Mouse (Mus musculus): ENCODE results near the gene Crb1. TPM values are rescaled to one million over a fixed set of nuclear protein-coding genes. Genes with fewer than 3 reads are reported as not detected.

Crb1 gene
- total and polyA plus RNA-seq, 3 experiments = 0.10 to 0.25 (median 0.12) TPM

GRCm38 (mm10) chr1:139162814-139163213 lies 214.1 kb downstream of the Crb1 start:
- Histone ChIP-seq H3K27ac (ENCODE audit: insufficient read depth, low read depth) (no peak overlapping the region), H3K9me3 (replicated peaks; ENCODE audit: low read length) (no peaks in the 10 kb centered on the region), H3K4me3 (replicated peaks in 1 of 3; ENCODE audit: low read depth in 2 of 3, low read length in 2 of 3, poor library complexity in 1 of 3) (no peak overlapping the region), H3K79me2 (replicated peaks; ENCODE audit: control insufficient read depth, extremely low read depth, insufficient read depth, poor library complexity, severe bottlenecking) (no peaks in the 10 kb centered on the region), H3K27me3 (replicated peaks) (no peaks in the 10 kb centered on the region), H3K9ac (ENCODE audit: insufficient read depth, low read depth) (no peak overlapping the region), H3K4me2 (ENCODE audit: insufficient read depth, low read depth, poor library complexity, severe bottlenecking) (no peak overlapping the region), H3K36me3 (replicated peaks in 1 of 2; ENCODE audit: control insufficient read depth in 1 of 2, insufficient read depth in 1 of 2, low read length in 1 of 2) (peaks cover 7 to 64% of the 10 kb centered on the region in 2 experiments), H3K4me1 (ENCODE audit: control insufficient read depth in 1 of 2, insufficient read depth in 2 of 2) (no peaks in the 10 kb centered on the region)
- in situ Hi-C loops (cut with MboI; ENCODE audit: low pct_ligation_motif_present, low pct_unique_long_range_greater_than_20kb, low sequenced_read_pairs) = loop anchor here (25.0 kb wide), 1 partner anchor 326 kb away; the partner anchor contains the start of gene Lhx9
- peak; percentile 35 for DNase-seq (ENCODE audit: extremely low read depth)
- TF ChIP-seq CTCF (conservative IDR thresholded peaks at IDR 0.05 in 1 of 2, IDR thresholded peaks at IDR 0.05 in 1 of 2; ENCODE audit: low read depth in 2 of 2, low read length in 2 of 2) (peak; percentile 24 to 66; a peak in 2 of 4 replicates), RAD21 (IDR thresholded peaks at IDR 0.05; ENCODE audit: low read depth, low read length) (peak; percentile 56), MXI1 (IDR thresholded peaks at IDR 0.05; ENCODE audit: low read depth, low read length) (no peak), SMC3 (IDR thresholded peaks at IDR 0.05; ENCODE audit: low read depth, low read length) (peak; percentile 54)
- dilution Hi-C loops (cut with MboI; ENCODE audit: extremely low pct_ligation_motif_present, extremely low pct_unique_long_range_greater_than_20kb, low sequenced_read_pairs) = no loop called here

- Histone ChIP-seq H3K4me1 (ENCODE audit: control insufficient read depth in 1 of 2, insufficient read depth in 2 of 2) (no peaks in the 10 kb centered on the region), H3K27me3 (replicated peaks) (no peaks in the 10 kb centered on the region), H3K27ac (ENCODE audit: insufficient read depth, low read depth) (no peak overlapping the region), H3K4me3 (replicated peaks in 1 of 3; ENCODE audit: low read depth in 2 of 3, low read length in 2 of 3, poor library complexity in 1 of 3) (no peak overlapping the region), H3K4me2 (ENCODE audit: insufficient read depth, low read depth, poor library complexity, severe bottlenecking) (no peak overlapping the region), H3K79me2 (replicated peaks; ENCODE audit: control insufficient read depth, extremely low read depth, insufficient read depth, poor library complexity, severe bottlenecking) (no peaks in the 10 kb centered on the region), H3K9me3 (replicated peaks; ENCODE audit: low read length) (no peaks in the 10 kb centered on the region), H3K36me3 (replicated peaks in 1 of 2; ENCODE audit: control insufficient read depth in 1 of 2, insufficient read depth in 1 of 2, low read length in 1 of 2) (peaks cover 4 to 58% of the 10 kb centered on the region in 2 experiments), H3K9ac (ENCODE audit: insufficient read depth, low read depth) (no peak overlapping the region)
- DNase-seq (ENCODE audit: extremely low read depth) = peak; percentile 23
- in situ Hi-C loops (cut with MboI; ENCODE audit: low pct_ligation_motif_present, low pct_unique_long_range_greater_than_20kb, low sequenced_read_pairs) (loop anchor here (25.0 kb wide), 1 partner anchor 324 kb away; the partner anchor contains the start of gene Lhx9), dilution Hi-C loops (cut with MboI; ENCODE audit: extremely low pct_ligation_motif_present, extremely low pct_unique_long_range_greater_than_20kb, low sequenced_read_pairs) (no loop called here)
- TF ChIP-seq SMC3 (IDR thresholded peaks at IDR 0.05; ENCODE audit: low read depth, low read length) (peak; percentile 36; the same call in 1 of the 2 replicates), RAD21 (IDR thresholded peaks at IDR 0.05; ENCODE audit: low read depth, low read length) (peak; percentile 23), MYC (IDR thresholded peaks at IDR 0.05; ENCODE audit: low read depth, low read length) (no peak), RCOR1 (conservative IDR thresholded peaks at IDR 0.05; ENCODE audit: low read depth, low read length) (no peak), ZKSCAN1 (IDR thresholded peaks at IDR 0.05; ENCODE audit: borderline replicate concordance, low read depth, low read length) (no peak), CTCF (conservative IDR thresholded peaks at IDR 0.05 in 1 of 2, IDR thresholded peaks at IDR 0.05 in 1 of 2; ENCODE audit: low read depth in 2 of 2, low read length in 2 of 2) (peak in 1 of 2 experiments; percentile 50; a peak in 2 of 4 replicates), CHD2 (IDR thresholded peaks at IDR 0.05; ENCODE audit: low read length) (no peak)
These were observed 215.3 kb downstream of the Crb1 start for GRCm38 (mm10) chr1:139161619-139162018.

- in situ Hi-C loops (cut with MboI; ENCODE audit: low pct_ligation_motif_present, low pct_unique_long_range_greater_than_20kb, low sequenced_read_pairs) = loop anchor here (25.0 kb wide), 1 partner anchor 319 kb away; the partner anchor contains the start of gene Lhx9
- no peaks in the 10 kb centered on the region for H3K79me2 ChIP-seq (replicated peaks; ENCODE audit: control insufficient read depth, extremely low read depth, insufficient read depth, poor library complexity, severe bottlenecking)
- no peaks in the 10 kb centered on the region for H3K9me3 ChIP-seq (replicated peaks; ENCODE audit: low read length)
- no peak overlapping the region for H3K9ac ChIP-seq (ENCODE audit: insufficient read depth, low read depth)
- DNase-seq (ENCODE audit: extremely low read depth) = peak; percentile 53
- no peak overlapping the region for H3K4me3 ChIP-seq (replicated peaks in 1 of 3; ENCODE audit: low read depth in 2 of 3, low read length in 2 of 3, poor library complexity in 1 of 3)
- H3K36me3 ChIP-seq (replicated peaks in 1 of 2; ENCODE audit: control insufficient read depth in 1 of 2, insufficient read depth in 1 of 2, low read length in 1 of 2) = peaks cover 0 to 31% of the 10 kb centered on the region in 2 experiments
- H3K4me1 ChIP-seq (ENCODE audit: control insufficient read depth in 1 of 2, insufficient read depth in 2 of 2) = no peaks in the 10 kb centered on the region
- TF ChIP-seq CTCF (conservative IDR thresholded peaks at IDR 0.05 in 1 of 2, IDR thresholded peaks at IDR 0.05 in 1 of 2; ENCODE audit: low read depth in 2 of 2, low read length in 2 of 2) = peak; percentile 66 to 82
- peak; percentile 78 for TF ChIP-seq RAD21 (IDR thresholded peaks at IDR 0.05; ENCODE audit: low read depth, low read length)
- TF ChIP-seq ZMIZ1 (IDR thresholded peaks at IDR 0.05; ENCODE audit: low read depth, low read length) = no peak
- TF ChIP-seq NELFE (IDR thresholded peaks at IDR 0.05; ENCODE audit: low read depth, low read length) = no peak
- TF ChIP-seq UBTF (IDR thresholded peaks at IDR 0.05; ENCODE audit: low read depth, low read length) = no peak
- no peak for TF ChIP-seq MAX (IDR thresholded peaks at IDR 0.05; ENCODE audit: low read length)
- no peak for TF ChIP-seq PAX5 (IDR thresholded peaks at IDR 0.05; ENCODE audit: low read length)
- no peak for TF ChIP-seq BHLHE40 (IDR thresholded peaks at IDR 0.05; ENCODE audit: low read depth, low read length)
- TF ChIP-seq SMC3 (IDR thresholded peaks at IDR 0.05; ENCODE audit: low read depth, low read length) = peak; percentile 76
- TF ChIP-seq POLR2A (IDR thresholded peaks at IDR 0.05; ENCODE audit: low read depth, low read length) = no peak
- no peak for TF ChIP-seq ZKSCAN1 (IDR thresholded peaks at IDR 0.05; ENCODE audit: borderline replicate concordance, low read depth, low read length)
- TF ChIP-seq TCF12 (IDR thresholded peaks at IDR 0.05; ENCODE audit: low read depth, low read length) = no peak
- peak; percentile 27; the same call in 1 of the 2 replicates for TF ChIP-seq JUND (conservative IDR thresholded peaks at IDR 0.05; ENCODE audit: low read depth, low read length)
- dilution Hi-C loops (cut with MboI; ENCODE audit: extremely low pct_ligation_motif_present, extremely low pct_unique_long_range_greater_than_20kb, low sequenced_read_pairs) = no loop called here
- H3K27ac ChIP-seq (ENCODE audit: insufficient read depth, low read depth) = no peak overlapping the region
- H3K4me2 ChIP-seq (ENCODE audit: insufficient read depth, low read depth, poor library complexity, severe bottlenecking) = no peak overlapping the region
- no peaks in the 10 kb centered on the region for H3K27me3 ChIP-seq (replicated peaks)
These were observed 220.5 kb downstream of the Crb1 start for GRCm38 (mm10) chr1:139156397-139156796.

All from CH12.LX (cell line).